Mouse (Mus musculus) stomach, postnatal 0 days (tissue): Measurements from ENCODE around the gene Arrdc2.

ENCODE experiments used
- CTCF ChIP-seq: IDR thresholded peaks from 2 replicates; pipeline ENCODE4 v1.5.1; 2016; ENCODE audit warnings: antibody characterized with exemption, low read depth, mild to moderate bottlenecking, moderate library complexity
- EP300 ChIP-seq: optimal IDR thresholded peaks from 2 replicates; pipeline ENCODE3; 2016; ENCODE audit warnings: antibody characterized with exemption

DNA sequence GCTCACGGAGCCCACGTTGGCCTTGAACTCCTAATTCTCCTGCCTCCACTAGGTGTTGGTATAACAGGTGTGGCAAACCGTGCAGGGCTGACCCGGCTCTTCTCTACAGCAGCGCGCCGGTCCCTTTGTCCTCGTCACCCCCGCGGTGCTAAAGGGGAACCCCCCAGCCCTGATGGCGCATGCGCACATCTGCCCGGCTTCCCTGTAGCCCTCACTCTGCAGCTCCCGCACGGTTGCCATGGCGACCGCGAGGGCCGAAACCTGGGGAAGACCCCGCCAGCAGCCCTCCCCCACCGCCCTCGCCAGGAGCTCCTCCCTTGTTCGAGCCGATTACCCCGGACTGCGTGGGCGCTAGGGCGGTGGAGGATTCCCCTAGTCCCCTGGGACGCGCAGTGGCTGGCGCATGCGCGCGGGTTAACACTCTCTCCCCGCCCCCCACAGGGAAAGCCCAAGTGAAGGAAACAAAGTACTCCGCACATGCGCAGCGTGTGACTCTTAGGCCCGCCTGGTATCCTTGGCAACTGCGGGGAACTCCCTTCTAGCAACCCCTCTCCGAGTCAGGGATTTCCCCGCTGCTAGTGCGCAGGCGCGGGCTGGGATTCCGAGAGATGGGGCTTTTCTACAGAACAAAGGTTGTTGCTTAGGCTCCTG lies 26.0 kb upstream of the Arrdc2 start:
- TF ChIP-seq CTCF = no peak
- TF ChIP-seq EP300 = no peak
